Mouse (Mus musculus) cerebellum, postnatal 14 days (tissue): ENCODE data around the gene Hmga1.

Experiments
- DNase-seq, 2 experiments: peaks; one replicate each; pipeline ENCODE4 v3.0.0; 2021; ENCODE audit warnings: mixed read lengths in 2 of 2

Gene Hmga1

DNA sequence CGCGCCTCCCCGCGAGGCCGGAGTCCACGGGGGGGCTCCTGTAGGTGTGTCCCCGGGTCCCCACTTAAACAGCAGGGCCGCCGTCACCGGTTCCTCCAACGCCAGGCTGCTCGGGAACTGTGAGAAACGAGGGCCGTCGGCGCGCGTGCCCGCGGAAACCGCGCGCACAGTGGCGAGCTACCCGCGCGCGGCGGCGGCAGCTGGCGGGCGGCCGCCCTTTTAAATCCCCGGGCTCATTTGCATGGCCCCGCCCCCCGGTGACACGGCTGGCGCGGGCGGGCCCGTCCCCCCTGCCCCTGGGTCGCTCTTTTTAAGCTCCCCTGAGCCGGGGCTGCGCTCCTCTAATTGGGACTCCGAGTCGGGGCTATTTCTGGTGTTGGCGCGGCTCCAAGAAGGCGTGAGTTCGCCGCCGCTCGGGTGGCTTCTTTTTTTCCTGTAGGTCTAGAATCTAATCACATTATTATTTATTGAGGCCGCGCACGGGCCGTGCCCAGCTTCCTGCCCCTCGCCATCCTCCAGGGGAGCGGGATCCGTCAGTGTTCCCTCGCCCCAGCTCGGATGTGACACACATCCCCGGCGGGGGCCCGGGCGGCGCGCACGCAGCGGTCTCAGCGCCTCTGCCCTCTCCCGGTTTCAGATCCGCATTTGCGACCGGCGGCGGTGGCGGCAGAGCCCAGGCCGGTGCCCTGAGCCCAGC, at the start of gene Hmga1:
TSS of gene Hmga1 (plus strand) at position 183 of the 697 bp plus-strand sequence.
- peak; percentile 91 for DNase-seq

DNA sequence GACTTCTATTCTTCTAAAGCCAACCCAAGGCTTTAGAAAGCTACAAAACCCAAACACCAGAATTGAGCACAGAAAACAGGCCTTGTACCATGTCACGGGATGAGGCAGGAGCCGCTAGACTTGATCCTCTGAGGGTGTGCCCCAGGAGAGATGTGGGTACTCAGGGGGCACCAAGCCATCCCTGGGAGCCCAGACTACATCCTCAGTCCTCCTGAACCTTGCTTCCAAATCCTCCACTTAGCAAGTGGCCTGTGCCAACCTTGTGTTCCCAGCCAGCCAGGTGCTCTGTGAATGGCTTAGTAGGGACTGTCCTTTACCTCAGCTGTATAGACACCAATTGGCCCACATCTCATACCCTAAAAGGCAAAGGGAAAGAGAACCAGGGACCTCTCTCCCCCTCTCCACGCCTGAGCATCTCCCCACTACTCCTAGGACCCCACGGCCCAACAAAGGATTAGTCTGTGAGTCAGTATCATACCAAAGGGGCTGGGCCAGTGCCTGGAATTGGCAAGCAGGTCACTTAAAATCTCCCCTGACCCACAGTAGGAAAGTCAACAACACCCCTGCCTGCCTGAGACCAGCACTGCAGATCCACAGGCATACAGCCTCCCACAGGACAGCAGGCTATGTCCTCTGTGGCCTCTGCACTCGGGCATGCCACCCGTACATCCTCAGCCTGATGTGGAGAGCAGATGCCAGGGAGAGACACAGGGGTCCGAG, 49.3 kb upstream of the Hmga1 start:
- DNase-seq = peak in 1 of 2 experiments; percentile 38

DNA sequence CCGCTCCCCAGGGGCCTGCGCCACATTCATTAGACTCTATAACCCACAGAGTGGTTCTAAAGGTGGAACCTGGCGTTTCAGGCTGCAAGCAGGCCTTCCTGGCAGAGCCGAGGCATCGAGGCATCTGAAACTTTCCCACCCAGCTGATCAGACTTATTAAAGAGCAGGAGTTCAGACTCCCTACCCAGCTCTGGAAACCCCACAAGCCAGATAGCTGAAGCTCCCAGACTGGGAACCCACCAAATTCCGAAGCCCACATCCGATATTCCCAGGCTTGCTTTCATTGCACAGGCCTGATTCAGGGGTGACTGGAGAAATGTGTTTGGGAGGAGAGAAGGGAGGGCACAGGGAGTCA, 48.7 kb upstream of the Hmga1 start:
- DNase-seq = peak in 1 of 2 experiments; percentile 39

DNA sequence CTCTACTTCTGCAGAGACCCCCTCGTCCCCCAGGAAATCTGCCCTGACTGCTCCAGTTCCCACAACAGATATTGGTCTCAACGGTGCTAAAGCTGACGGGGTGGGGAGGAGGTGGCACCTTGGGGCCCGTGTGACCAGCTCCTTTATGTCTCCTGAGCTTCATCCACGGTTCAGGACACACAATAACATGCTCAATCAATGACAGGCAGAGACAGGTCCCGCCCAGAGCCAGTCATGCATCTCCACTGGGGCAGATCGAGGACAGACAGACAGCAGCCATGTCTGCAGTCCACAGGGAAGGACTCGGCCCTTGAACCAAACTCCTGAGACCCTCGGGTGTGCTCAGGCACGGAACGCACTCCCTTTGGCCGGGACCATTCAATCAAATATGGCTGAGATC, 48.3 kb upstream of the Hmga1 start:
- peak in 1 of 2 experiments; percentile 36 for DNase-seq

DNA sequence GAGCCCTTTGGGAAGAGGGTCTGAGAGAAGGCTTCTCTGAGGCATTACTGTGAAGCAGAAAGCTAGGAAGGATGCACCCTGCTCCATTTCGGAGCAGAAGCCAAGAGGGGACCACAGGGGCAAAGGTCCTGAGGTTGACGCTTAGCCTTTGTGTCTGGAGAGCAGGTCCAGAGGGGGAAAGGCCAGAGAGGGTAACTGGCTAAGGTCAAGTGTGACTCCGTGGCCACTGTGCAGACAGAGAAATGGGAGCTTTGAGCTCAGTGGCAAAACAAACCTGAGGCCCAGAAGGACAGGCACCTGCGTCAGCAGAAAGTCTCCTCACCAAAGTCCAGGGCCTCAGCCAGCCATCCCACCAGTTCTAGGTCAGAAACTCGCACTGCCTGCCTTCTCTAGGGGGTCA, 47.8 kb upstream of the Hmga1 start:
- DNase-seq = peak in 1 of 2 experiments; percentile 33

DNA sequence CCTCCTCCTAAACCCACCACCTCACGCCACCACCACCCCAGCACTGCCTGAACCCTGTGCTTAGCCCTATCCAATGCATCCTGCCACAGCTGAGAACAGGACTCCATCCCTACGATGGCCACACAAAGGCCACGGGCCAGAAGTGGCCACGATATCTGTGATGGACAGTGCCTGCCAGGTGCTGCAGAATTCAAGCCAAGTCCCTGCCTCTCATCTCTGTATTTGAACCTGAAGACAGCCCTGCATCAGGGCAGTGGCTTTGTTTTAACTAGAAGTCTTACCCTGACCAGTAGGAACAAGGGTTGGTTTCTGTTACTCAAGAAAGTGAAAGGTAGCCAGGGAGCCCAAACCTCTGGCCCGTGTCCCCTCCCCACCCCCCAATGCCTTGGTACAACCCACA, 47.2 kb upstream of the Hmga1 start:
- DNase-seq = peak in 1 of 2 experiments; percentile 49

DNA sequence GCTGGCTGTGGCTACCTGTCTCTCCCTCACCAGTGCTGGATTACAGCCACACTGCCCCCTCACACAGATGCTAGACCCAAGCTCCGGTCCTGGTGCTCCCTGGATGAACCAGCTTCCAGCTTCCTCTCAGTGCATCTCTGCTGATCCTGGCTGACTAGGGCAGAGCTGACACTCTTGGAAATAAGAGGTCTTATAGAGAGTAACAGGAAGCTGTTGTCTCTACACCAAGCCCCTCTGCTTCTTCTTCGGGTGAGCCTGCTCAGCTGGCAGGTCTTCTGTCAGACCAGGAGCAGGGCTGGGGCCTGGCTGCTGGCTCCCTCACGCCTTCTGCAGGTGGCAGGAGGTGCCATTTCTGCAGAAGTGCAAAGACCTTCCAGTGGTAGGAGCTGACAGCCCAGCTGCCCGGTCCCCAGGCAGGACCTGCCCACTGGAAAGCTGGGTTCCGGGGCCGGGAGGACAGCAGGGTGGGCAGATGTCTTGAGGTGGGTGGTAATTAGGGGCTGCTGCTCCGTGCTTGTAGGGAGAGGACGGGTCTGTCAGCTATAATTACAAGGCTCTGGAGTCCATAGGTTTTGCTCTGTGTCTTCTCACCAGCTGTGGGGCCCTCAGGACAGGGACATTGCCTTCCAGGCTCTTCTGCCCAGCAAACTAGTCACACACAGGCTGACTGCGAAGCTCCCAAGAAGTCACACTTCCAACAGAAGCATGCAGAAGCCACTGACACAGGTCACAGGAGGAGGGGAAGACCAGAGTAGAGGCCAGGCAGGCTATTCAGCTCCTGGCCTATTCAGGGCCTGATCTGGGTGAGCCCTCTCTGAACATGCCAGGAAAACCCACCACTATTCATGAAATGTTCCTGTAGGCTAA, 45.8 kb upstream of the Hmga1 start:
- DNase-seq = peak; percentile 53 to 56

DNA sequence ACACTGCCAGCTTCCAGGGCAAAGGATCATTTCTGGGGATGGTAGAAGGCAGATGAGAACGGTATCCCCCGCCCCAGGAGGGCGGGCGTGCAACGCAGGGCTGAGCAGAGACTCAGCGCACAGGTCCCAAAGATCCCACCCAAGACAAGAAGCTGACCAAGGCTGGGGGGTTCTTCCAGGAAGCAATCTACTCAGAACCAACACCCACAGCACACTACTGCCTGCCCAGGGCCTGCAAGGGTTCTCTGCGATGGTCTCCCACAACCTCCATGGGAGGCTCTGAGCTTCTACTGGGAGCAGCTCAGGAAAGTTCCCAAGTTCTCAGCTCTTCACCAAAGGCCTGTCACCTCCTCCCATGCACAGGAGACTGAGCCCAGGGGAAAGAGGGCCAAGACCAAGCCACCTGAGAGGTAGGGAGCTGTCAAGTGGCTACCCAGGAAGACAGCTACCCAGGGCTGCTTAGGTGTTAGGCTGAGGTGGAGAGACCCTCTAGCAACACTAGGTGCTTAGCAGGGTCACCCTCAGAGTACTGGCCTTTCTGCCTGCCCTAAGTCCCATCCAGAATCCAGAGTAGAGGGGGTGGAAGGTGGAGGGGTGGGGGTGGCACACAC, 45.1 kb upstream of the Hmga1 start:
- peak in 1 of 2 experiments; percentile 47 for DNase-seq

DNA sequence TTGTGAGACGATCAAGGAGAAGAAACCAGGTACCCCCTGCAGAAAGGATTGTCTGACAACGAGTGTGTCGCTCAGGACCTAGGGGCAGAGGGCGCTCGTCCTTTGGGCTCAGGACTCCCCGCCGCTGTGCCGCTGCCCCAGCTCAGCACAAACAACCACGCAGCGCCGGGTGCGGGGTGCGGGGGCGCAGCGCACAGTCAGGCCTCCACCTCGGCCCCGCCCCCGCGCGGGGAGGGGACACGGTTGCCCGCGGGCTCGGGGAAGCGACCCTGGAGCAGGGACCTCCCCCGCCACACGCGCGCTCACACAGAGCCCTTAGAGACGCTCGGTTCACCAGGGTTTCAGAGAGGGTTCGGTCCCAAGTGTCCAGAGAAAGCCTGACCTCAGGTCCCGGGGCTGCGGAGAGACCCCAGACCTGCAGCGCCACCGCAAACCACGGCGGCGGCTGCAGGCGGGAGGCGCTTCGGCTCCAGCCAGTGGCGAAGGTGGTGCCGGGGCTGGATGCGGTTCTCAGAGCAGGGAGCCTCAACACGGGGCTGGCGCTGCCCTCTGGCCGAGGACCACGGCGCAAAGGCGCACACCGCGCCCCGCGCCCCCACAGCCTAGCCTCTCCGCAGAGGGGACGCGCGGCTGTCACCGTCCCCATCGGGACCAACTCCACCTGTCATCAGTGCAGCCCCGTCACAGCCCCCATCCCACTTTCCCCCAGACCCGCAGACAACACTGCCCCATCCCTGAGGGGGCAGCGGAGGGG, 44.3 kb upstream of the Hmga1 start:
- peak; percentile 79 to 87 for DNase-seq

DNA sequence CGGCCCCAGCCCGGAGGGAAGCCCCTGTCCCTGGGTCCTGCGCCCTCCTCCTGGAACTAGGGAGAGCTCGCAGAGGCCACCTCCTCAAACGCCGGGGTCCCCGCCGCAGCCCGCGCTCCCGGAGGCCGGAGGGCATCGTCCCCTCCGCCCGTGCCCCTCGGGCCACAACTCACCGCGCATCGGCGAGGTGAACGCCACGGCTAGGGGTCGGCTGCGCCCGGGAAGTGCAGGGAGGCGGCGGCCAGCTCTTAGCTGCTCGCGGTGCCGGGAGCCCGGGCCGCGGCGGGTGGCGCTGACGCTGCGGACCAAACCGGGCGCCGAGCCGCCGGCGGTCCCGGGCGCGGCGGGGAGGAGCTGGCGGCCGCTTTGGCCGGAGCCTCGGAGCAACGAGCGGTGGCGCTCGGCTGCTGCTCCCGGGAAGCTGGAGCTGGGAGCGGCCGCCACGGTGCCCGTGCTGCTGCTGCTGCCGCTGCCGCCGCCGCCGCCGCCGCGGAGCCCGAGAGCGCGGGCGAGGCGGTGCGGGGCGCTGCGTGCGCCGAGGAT, 43.6 kb upstream of the Hmga1 start:
- peak; percentile 55 to 63 for DNase-seq

DNA sequence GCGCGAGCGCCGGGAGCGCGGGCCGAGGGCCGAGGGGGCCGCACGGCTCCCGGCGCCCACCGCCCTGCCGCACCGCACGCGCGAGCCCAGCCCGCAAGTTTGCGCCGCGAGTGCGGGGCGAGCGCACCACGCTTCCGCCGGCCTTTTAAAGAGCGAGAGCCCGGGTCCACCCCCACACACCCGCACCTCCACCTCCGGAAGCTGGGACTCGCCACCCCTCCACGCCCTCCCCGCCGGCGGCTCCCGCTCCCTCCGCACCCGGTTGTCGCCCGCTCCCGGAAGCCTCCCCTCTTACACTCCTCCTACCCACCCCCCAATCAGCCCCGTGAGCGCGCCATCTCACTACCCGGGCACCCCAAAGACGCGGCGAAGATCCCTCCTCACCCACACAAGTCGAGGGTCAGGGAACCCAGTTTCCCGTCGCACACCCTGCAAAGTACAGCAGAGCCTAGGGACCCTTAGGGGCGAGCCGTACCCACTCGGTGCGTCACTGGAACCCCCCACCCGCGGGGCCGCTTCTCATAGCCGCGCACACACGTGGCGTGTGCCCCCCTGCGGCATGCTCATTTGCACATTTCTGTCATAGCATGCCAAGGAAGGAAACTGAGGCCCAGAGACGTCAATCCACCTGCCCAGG, 42.9 kb upstream of the Hmga1 start:
- DNase-seq = peak; percentile 82 to 88

DNA sequence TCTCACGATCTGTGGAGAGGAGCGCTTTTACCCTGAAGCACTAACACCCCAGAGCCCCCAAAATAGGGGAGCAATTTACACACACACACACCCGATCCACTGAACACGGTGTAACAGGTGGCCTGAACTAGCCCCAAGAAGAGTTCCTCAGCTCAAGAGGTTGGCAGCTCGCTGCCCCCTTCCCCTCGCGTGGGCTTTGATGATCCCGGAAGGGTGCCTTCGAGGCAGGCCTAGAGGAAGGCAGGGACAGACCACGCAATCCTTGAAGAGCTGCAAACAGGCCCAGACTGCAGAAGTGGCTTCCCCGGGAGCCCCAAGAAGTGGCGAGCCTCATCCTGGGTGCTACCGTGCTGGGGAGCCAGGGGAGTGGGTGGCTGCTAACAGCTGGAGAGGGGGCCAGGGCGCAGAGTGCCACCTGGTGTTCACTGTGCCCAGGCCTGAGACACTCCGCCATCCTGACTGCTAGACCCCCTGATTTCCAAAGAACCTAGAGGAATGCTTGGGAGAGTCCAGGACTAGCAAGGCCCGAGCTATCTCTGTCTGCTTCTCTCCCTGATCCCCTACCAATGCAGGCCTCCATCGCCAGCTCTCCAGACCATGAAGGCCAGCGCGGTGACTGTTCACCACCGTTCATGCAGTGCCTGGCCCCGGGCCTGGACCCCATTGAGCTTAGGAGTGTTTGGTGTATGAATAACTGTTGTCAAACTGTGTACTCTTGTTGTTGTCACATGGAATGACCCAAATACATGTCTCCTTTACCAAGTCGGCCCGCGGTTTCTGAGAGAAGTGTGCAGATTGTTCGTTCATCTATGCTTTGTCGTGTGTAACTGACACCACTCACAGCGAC, 42.2 kb upstream of the Hmga1 start:
- DNase-seq = peak; percentile 46 to 63

DNA sequence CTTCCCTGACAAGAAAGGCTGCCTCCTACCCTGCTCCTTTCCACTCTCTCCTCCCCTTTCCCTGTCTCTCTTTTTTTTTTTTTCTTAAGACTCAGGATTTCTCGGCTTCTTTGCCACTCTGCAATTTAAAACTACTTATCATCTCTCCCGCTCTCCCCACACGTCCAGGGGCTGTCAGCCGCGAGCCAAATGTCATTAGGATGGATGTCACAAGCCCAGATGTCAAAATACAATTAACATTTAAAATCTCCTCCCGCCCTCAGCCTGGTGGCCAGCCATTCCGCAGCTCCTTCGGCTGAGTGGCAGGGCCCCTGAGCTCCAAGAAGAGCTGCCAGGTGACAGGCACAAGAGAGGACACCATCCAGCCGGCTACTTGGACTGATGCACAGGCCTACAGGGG, 38.0 kb upstream of the Hmga1 start:
- DNase-seq = no peak

DNA sequence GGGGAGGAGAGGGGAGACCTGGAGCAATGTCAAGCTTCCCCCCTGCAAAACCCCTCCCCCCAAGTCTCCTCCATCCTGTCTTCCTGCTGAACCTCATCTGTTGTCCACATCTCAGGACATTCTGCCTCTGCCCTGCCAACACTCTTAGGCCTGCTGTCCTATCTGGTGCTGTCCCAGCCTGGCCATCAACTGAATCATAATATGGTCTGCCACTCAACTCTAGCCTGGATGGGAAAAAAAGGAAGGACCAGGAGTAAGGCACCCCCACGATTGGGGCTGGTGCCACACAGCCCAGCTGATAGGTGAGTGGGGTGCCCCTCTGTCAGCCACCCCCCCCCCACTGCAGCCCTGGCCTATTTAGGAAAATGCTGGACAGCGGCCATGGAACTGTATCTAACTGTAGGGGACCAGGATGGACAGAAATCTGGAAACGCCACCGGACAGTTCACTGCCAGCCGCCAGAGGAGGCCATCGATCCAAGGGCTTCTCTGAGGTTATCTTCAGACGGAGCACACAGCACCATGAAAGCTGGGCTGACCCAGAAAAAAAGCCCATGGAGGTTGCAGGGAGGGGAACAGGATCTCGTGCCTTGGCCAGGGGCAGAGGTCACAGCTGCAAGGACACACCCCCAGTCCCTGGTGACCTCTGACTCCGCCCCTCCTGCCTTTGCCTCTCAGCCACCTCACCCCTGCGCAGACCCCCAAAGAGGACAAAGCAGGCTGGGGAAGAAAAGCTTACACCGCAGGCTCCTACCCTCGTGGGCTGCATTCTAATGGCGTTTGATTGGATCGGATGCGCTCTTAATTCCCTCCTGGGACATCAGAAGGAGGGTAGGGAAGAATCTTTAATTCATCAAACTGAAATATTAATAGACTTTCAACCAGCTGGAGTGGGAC, 37.3 kb upstream of the Hmga1 start:
- DNase-seq = peak in 1 of 2 experiments; percentile 48

DNA sequence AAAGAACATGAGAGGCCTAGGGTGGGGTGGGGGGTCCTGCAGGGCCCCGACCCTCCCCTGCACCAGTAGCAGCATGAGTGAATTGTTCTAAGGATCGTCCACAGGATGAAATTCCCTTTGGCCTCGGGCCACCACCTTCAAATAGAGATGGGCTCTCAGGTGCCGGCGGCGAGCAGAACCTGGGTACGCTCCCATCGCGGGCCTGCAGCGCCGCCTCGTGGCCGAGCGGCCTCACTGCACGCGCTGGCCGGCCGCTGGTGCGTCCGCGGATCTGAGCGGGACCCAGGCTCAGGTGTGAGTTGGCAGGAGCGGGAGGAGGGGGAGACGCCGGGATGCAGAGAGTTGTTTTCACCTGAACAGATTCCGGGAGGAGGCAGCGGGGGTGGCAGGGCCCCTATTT, 35.7 kb upstream of the Hmga1 start:
- DNase-seq = peak; percentile 91

DNA sequence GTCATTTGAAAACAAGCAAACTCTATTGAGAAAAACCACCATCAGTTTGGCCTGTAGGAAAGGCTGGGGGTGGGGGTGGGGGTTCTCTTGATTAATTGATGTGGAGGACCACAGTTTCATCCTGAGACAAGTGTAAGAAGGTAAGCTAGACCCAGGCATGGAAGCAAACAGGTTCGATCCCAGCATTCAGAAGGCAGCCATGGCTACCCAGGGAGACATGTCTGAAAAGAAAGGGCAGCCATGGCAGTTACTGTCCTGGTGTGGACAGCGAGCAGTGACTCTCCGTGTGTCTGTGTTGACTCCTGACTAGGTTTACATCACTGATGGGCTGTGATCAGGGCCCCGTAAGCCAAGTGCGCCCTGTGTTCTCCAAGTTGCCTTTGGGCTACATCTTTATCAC, 35.0 kb upstream of the Hmga1 start, which contains the start of gene Grm4:
TSS of gene Grm4 (minus strand) at position 101 of the 400 bp plus-strand sequence.
- no peak for DNase-seq

DNA sequence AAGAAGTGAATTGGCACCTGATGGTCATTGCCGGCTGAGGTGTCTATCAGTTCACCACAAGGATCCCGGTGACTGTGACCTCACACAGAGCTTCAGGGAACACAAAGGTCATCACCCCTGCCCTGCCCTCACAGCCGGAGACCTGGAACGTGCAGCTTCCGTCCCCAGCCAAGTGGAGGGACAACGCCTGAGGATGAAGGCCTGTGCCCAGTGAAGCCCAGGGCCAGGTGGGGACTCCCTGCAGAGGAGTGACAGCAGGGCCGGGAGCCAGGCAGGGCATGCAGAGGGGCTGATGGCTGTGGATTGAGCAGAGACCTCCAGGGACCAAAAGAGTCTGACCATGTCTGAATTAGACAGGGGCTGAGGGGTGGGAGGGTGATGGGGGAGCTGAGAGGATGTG, 33.2 kb upstream of the Hmga1 start:
- peak in 1 of 2 experiments; percentile 46 for DNase-seq

DNA sequence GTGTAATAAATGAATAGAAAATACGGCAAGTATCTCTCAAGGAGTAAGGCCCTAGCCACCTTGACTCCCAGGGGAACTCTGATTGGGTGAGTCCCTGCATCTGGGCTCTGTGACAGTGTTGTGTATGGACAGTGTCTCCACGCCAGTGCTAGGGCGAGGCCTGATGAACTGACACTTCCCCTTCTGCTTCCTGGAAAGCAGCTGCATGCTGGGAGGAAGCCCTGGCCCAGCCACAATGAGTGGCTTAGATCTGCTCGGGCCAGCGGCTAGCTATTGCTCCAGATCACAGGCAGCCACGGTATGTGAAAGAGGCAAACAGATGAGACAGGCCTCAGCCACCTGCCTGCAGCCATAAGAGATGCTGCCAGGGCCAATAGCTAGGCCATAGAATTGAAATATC, 29.1 kb upstream of the Hmga1 start:
- DNase-seq = no peak

DNA sequence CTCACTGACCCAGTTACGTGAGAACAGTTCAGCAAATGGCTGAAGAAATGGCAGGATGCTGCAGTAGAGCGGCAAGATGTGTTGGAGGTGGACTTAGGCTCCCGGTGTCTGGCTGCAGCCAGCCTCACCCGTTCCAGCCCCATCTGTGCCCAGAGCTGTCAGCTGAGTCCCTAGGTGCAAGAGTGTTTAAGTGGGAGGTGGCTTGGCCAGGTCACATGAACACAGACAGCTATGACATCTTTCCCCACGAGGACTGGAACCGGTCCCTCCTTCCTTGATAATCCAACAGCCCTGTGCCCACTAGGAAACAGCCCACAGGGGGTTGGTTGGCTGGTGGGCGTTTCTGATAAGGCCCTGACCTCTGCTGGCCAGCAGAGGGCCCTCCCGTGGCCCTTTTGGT, 28.3 kb upstream of the Hmga1 start:
- no peak for DNase-seq
